Mouse (Mus musculus) hindbrain, embryonic 16.5 days (tissue): Measurements from ENCODE around the gene Neurl3. TPM values are rescaled to one million over a fixed set of nuclear protein-coding genes. Genes with fewer than 3 reads are reported as not detected.

ENCODE experiments used
- ATAC-seq: fragments of 200-750 bp; cut with Nextera tagmentation; 2 replicates; pipeline ENCODE4 v1.8.0; 2017; ENCODE audit warnings: moderate TSS enrichment, moderate library complexity
- H3K27ac ChIP-seq: fragments of 300-500 bp; sonication (generic); 2 replicates; pipeline ENCODE4 v1.5.1; 2014; ENCODE audit warnings: low read depth, mild to moderate bottlenecking, control low read depth, low read length, moderate library complexity
- H3K27me3 ChIP-seq: fragments of 300-500 bp; sonication (generic); replicated peaks from 2 replicates; pipeline ENCODE4 v1.6.1; 2014; ENCODE audit warnings: low read length; ENCODE audit not compliant: control insufficient read depth, insufficient read depth
- H3K36me3 ChIP-seq: fragments of 300-500 bp; sonication (generic); 2 replicates; pipeline ENCODE4 v1.6.1; 2014; ENCODE audit warnings: mild to moderate bottlenecking, low read length, moderate library complexity, mixed read lengths; ENCODE audit not compliant: control insufficient read depth, insufficient read depth
- H3K4me1 ChIP-seq: fragments of 300-500 bp; sonication (generic); 2 replicates; pipeline ENCODE4 v1.6.1; 2014; ENCODE audit warnings: low read depth, low read length; ENCODE audit not compliant: control insufficient read depth, insufficient read depth
- H3K4me2 ChIP-seq: fragments of 300-500 bp; sonication (generic); 2 replicates; pipeline ENCODE4 v1.6.1; 2014; ENCODE audit warnings: mild to moderate bottlenecking, low read length, control low read depth, moderate library complexity
- H3K4me3 ChIP-seq: fragments of 300-500 bp; sonication (generic); 2 replicates; pipeline ENCODE4 v1.5.1; 2014; ENCODE audit warnings: mild to moderate bottlenecking, low read length, control low read depth, moderate library complexity
- H3K9ac ChIP-seq: fragments of 300-500 bp; sonication (generic); 2 replicates; pipeline ENCODE4 v1.6.1; 2014; ENCODE audit warnings: low read depth, mild to moderate bottlenecking, control low read depth, low read length, moderate library complexity
- H3K9me3 ChIP-seq: fragments of 300-500 bp; sonication (generic); 2 replicates; pipeline ENCODE4 v1.6.1; 2014; ENCODE audit warnings: mild to moderate bottlenecking, low read length, moderate library complexity; ENCODE audit not compliant: control insufficient read depth
- WGBS: fragments of 180-500 bp; shearing (Covaris S2); extraction: QIAGEN DNeasy Blood & Tissue Kit; methylation state at CpG from one replicate; pipeline ENCODE4 v1.1.7; 2014; 5-methylcytosine and 5-hydroxymethylcytosine counted together
- polyA plus RNA-seq: library from polyadenylated mRNA; unstranded; fragments of >200 nt; fragmentation: Nextera tagmentation; extraction: Ambion mirVana; gene quantifications from 2 replicates; pipeline ENCODE4 v1.2.1, GENCODE M21; 2015

The Neurl3 gene
- 1.4 and 2.0 TPM in 2 replicates for polyA plus RNA-seq

DNA sequence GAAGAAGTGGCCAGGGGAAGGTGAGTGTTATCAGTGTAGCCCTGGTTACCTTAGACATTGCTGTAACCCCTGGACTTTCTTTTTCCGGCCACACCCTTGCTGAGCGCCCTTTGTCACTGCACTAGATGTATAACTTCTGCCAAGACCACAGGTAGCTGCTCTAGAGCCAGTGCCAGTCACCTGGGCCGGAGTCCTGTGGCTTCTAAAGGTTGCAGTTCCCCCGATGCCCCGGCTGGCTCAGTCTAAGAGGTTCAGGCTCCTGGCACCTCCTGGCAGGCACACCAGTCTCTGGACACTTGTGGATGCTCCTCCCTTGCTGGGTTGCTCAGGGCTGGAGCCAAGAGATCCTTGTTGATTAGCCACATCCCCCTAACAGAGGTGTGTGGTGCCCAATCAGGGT lies at the start of gene Neurl3:
Gene Neurl3, minus strand, starts transcription at position 225 of the 400 bp plus-strand sequence.
- ATAC-seq = no peak
- no peaks in the 10 kb centered on the region for H3K9me3 ChIP-seq
- 0 out of 2 replicates have a peak, but pooled peaks cover 2% of the 10 kb centered on the region for H3K27me3 ChIP-seq
- H3K36me3 ChIP-seq = no peaks in the 10 kb centered on the region
- H3K27ac ChIP-seq = no peak within 1 kb of the TSS
- H3K9ac ChIP-seq = no peak within 1 kb of the TSS
- H3K4me2 ChIP-seq = no peak within 1 kb of the TSS
- 87% methylated on average over 5 of the region's 5 CpGs for WGBS
- no peak within 1 kb of the TSS for H3K4me3 ChIP-seq
- no peaks in the 10 kb centered on the region; the same call in 1 of the 2 replicates for H3K4me1 ChIP-seq

DNA sequence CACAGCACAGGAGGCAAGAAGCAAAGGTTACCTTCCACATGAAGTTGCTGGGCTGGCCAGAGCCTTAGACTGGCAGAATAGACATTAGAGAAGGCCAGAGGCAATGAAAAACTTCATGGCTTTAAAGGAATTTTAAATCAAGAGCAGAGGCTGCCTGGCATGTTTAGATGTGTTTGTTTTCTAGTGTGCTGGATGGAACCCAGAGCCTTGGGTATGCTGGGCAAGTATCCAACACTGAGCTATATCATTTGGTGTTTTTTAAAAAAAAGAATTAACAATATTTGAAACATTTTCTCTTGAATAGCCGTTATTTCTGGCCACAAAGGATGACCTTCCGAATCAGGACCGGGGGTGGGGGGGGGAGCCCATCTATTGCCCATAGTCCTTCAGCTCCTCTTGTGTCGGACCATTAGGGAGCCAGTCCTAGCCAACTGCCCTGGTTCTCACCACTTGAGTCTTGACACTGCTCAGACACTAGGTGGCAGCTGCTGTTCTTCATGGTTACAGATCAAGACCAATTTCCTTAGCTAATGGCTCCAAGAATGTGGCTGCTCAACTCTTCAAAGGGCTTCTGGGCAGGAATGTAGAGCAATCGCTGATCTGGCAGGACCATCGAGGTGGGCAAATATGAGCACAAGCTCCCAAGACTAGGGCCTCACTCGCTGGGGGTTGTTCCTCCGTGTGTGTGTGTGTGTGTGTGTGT lies 49.4 kb upstream of the Neurl3 start:
- no peaks in the 10 kb centered on the region for H3K9me3 ChIP-seq
- ATAC-seq = peak; percentile 62
- H3K27ac ChIP-seq = no peak overlapping the region
- no peaks in the 10 kb centered on the region for H3K27me3 ChIP-seq
- H3K4me2 ChIP-seq = no peak overlapping the region
- H3K9ac ChIP-seq = no peak overlapping the region
- H3K4me3 ChIP-seq = no peak overlapping the region
- H3K4me1 ChIP-seq = peaks cover 3% of the 10 kb centered on the region; the same call in 1 of the 2 replicates
- no peaks in the 10 kb centered on the region for H3K36me3 ChIP-seq
- WGBS = 57% methylated on average over 8 of the region's 8 CpGs

DNA sequence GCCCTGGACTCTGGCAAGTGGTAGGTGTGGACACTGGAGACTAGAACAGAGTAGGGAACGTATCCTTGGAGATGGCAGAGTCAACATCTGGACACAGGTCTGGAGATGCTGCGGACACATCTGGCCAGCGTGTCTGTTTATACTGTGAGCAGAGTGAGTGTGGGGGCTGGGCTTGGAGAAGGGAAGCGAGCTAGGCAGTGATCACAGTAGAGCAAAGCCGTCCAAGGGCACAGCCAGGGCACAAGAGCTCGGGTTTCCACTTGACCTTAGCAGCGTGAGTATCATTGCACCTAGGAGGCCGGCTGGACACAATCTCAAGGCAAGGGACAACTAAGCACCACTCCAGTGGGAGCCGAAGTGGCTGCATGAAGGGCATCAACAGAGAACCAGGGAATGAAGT lies 48.6 kb upstream of the Neurl3 start:
- Histone ChIP-seq H3K4me2 (no peak overlapping the region), H3K4me3 (no peak overlapping the region), H3K27ac (no peak overlapping the region), H3K9ac (no peak overlapping the region), H3K9me3 (no peaks in the 10 kb centered on the region), H3K4me1 (peaks cover 3% of the 10 kb centered on the region; the same call in 1 of the 2 replicates), H3K36me3 (no peaks in the 10 kb centered on the region), H3K27me3 (no peaks in the 10 kb centered on the region)
- no peak for ATAC-seq
- WGBS = 83% methylated on average over 9 of the region's 9 CpGs

DNA sequence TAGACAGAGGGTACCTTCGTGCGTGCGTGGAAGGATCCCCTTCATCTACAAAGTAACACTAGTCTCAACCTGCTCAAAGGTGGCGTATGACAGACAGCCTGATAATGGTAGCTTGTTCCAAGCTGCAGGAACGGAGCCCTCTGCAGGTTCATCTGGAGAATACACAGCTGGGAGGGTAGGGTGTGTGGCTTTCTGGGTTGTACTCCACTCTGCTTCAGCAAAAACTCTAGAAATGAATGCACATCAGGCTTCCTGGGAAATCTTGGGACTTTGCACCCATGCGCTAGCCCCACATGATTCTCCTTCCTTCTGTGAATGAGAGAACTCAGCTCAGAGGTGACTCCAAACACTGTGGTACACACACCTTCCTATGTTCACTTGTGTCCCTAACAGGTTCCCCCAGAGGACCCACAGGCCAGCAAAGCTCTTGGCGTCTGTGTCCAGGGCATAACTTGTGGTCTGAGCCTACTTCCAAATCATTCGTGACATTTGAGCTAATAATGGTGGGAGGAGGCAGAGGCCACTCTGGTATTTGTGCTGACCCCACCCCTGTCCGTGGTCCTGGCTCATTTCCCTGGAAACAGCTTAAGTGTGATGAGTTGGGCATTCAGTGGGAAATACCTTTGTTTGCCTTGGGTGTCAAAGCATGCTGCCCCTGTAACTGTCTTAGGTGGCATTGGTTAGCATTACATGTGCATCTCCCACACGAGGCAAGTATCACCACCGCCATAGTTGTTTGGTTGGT lies 47.5 kb upstream of the Neurl3 start:
- 77% methylated on average over 11 of the region's 11 CpGs for WGBS
- H3K4me3 ChIP-seq = no peak overlapping the region
- H3K36me3 ChIP-seq = no peaks in the 10 kb centered on the region
- no peak for ATAC-seq
- no peak overlapping the region for H3K9ac ChIP-seq
- H3K9me3 ChIP-seq = no peaks in the 10 kb centered on the region
- H3K27me3 ChIP-seq = no peaks in the 10 kb centered on the region
- H3K4me2 ChIP-seq = no peak overlapping the region
- H3K4me1 ChIP-seq = peaks cover 3% of the 10 kb centered on the region; the same call in 1 of the 2 replicates
- no peak overlapping the region for H3K27ac ChIP-seq

DNA sequence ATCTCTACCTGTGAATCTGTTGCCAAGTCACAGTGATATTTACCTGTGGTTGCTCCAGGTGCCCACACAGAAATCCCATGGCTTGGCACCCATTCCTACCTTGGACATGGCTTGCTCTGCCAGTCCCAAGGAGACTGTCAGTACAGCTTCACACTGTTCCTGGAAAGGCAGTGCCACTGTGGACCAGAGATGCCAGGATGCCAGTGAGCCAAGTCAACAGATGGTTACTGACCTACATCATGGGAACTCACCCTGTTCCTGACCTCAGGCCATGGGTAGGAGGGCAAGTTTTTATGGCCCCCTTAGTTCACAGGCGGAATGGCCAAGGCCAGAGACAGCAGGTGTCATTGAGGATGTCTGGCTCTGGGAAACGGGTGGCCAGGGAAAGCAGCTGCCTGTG lies 46.7 kb upstream of the Neurl3 start:
- Histone ChIP-seq H3K27ac (no peak overlapping the region), H3K4me1 (peaks cover 3% of the 10 kb centered on the region; the same call in 1 of the 2 replicates), H3K27me3 (no peaks in the 10 kb centered on the region), H3K4me2 (no peak overlapping the region), H3K9me3 (no peaks in the 10 kb centered on the region), H3K4me3 (no peak overlapping the region), H3K9ac (no peak overlapping the region), H3K36me3 (no peaks in the 10 kb centered on the region)
- WGBS = 81% methylated on average over 2 of the region's 2 CpGs
- ATAC-seq = no peak

DNA sequence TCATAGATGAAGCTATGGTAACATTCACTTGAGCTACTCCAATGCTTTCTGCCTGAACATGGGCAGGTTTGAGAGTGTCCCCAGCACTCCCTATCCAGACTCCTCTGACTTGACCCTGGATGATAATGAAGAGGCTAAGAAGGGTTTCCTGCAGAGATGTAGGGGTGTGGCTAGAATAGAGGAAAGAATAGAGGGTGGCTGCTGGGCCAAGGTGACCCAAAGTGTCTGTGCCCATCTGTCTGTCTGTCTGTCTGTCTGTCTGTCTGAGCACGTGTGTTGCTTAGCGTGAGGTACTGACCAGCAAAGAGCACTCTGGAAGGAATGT lies 41.3 kb upstream of the Neurl3 start:
- ATAC-seq = no peak
- H3K4me1 ChIP-seq = no peaks in the 10 kb centered on the region
- H3K36me3 ChIP-seq = no peaks in the 10 kb centered on the region
- H3K27ac ChIP-seq = no peak overlapping the region
- no peaks in the 10 kb centered on the region for H3K9me3 ChIP-seq
- H3K27me3 ChIP-seq = no peaks in the 10 kb centered on the region
- H3K9ac ChIP-seq = no peak overlapping the region
- H3K4me2 ChIP-seq = no peak overlapping the region
- 100% methylated on average over 2 of the region's 2 CpGs for WGBS
- H3K4me3 ChIP-seq = no peak overlapping the region

DNA sequence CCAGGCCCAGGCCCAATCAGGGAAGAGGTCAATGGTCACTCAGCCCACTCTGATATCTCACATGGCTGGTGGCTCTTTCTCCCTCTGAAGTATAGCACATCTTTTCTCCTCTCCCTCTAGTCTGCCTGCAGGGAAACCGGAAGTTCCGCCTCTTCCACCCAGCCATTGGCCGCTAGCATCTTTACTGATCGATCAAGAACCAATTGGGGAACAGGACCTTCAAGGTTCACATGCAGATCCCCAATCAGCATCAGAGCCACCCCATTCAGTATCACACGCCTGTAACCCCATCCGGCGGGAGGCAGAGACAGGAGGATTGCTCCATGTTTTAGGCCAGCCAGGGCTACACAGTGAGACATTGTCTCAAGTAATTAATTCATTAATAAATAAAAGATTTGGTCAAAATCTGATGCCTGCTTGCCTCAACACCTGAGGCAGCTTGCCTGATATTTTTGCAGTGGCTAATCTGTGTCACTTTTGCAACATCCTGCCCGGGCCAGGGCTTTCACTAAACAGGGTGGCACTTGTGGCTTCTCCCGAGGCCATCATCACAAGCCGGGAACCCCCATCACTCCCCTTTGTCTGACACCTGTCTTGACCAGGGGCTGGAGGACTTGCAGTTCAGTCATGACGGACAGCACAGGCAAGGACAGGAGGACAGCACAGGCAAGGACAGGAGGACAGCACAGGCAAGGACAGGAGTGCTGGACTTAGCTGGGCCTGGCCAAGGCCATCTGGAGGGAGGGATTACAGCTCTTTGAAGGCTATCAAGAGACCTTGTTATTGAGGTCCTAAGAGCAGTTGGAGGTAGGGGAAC lies 40.7 kb upstream of the Neurl3 start:
- Histone ChIP-seq H3K9me3 (no peaks in the 10 kb centered on the region), H3K27ac (no peak overlapping the region), H3K4me2 (no peak overlapping the region), H3K27me3 (no peaks in the 10 kb centered on the region), H3K9ac (no peak overlapping the region), H3K4me1 (no peaks in the 10 kb centered on the region), H3K4me3 (no peak overlapping the region), H3K36me3 (no peaks in the 10 kb centered on the region)
- ATAC-seq = no peak
- WGBS = 88% methylated on average over 11 of the region's 11 CpGs

DNA sequence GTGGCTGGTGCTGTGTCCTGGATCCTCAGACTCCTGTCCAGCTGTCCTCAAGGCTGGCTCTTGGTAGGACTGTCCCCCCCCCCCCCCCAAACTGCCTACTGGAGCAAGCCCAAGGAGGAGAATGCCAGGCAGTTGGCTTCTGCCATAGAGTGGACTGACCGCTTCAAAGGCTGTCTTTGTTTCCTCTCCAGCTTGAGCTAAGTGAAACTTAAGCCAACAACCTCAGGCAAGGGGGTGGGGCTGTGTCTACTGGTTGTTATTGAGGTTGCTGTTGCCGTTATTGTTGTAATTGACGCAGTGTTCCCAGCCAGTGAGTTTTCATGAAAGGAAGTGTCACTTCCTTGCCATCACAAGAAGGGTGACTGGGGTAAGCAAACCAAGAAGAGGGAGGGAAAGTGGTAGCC lies 35.0 kb upstream of the Neurl3 start:
- no peaks in the 10 kb centered on the region for H3K9me3 ChIP-seq
- peak; percentile 59 for ATAC-seq
- no peak overlapping the region for H3K4me3 ChIP-seq
- H3K4me2 ChIP-seq = peak overlapping the region; percentile 74
- H3K27ac ChIP-seq = no peak overlapping the region
- H3K9ac ChIP-seq = no peak overlapping the region
- H3K27me3 ChIP-seq = 0 out of 2 replicates have a peak, but pooled peaks cover 2% of the 10 kb centered on the region
- peaks cover 12% of the 10 kb centered on the region for H3K4me1 ChIP-seq
- WGBS = 33% methylated on average over 3 of the region's 3 CpGs
- H3K36me3 ChIP-seq = no peaks in the 10 kb centered on the region
